Mouse (Mus musculus): ENCODE data around the gene Letmd1.
"Not testable (repeated sequence)": the region's sequence is repeated elsewhere in the genome, so short reads cannot be mapped to it uniquely, and the experiment has no call there.

The Letmd1 gene

GRCm38 (mm10) chr15:100451245-100451644 lies 17.6 kb upstream of the Letmd1 start:
- peak; percentile 52 for DNase-seq (ENCODE audit: low read depth, low spot score)

DNA sequence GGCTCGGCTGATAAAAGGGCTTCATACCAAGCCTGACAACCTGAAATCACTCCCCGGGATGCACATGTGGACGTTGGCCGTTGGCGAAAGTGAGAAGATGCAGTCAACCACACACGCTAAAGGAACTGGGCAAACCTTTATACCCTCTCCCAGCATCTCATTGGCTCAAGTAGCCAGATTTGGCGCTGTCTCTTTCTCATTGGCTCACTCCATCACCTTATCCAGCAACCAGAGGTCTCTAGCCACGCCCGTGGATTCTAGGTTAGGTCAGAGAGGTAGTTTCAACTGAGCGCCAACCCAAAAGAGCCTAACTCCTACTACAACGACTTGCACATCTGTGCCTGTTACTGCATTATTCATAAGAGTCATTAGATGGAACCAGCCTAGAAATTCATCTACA lies 16.3 kb upstream of the Letmd1 start:
- no peak for DNase-seq (ENCODE audit: low read depth, low spot score)

GRCm38 (mm10) chr15:100456356-100456991 lies 12.3 kb upstream of the Letmd1 start:
- DNase-seq (ENCODE audit: low read depth, low spot score), result no peak

GRCm38 (mm10) chr15:100457340-100457739 lies 11.5 kb upstream of the Letmd1 start:
- DNase-seq (ENCODE audit: low read depth, low spot score), result peak; percentile 91

DNA sequence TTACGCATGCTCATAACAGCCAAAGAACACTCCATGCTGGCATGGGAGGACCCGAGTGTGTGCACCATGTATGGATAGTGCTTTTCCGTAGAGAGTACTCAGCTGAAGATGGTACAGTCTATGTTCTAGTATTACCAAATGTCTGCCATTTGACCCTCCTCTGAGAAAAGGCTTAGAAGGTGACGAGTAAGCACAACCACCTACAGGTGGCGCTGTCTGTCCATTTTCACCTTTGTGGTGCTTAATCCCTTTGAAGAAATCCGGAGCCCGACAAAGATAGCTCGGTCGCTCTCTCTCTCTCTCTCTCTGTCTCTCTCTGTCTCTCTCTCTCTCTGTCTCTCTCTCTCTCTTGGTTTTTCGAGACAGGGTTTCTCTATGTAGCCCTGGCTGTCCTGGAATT lies 10.8 kb upstream of the Letmd1 start:
- peak; percentile 87 for DNase-seq (ENCODE audit: low read depth, low spot score)

DNA sequence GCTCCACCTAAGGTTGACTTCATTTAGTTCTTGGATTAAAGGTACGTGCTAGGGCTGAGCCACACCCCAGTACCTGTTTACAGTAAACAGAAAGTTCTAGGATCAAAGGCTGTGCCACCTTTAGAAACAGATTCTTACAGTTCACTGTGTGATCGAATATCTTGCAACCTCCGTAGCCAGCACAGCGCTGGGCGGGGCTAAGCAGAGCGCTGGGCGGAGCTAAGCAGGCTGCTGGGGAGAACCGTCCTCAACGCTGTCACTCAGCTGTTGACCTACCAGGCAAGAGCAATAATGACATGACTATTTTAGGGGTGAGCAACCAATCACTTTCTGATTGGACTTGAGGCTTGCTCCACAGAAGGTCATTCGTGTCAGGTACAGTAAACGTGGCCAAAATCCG lies 7.9 kb upstream of the Letmd1 start:
- peak; percentile 31 for DNase-seq (ENCODE audit: low read depth, low spot score)

- DNase-seq (ENCODE audit: low read depth, low spot score), result peak; percentile 60
Observed at GRCm38 (mm10) chr15:100461646-100462045, 7.2 kb upstream of the Letmd1 start.

GRCm38 (mm10) chr15:100462086-100462485 lies 6.7 kb upstream of the Letmd1 start:
- no peak for DNase-seq (ENCODE audit: low read depth, low spot score)

- peak; percentile 81 for DNase-seq (ENCODE audit: low read depth, low spot score)
Observed at GRCm38 (mm10) chr15:100463712-100464111, 5.1 kb upstream of the Letmd1 start.

DNA sequence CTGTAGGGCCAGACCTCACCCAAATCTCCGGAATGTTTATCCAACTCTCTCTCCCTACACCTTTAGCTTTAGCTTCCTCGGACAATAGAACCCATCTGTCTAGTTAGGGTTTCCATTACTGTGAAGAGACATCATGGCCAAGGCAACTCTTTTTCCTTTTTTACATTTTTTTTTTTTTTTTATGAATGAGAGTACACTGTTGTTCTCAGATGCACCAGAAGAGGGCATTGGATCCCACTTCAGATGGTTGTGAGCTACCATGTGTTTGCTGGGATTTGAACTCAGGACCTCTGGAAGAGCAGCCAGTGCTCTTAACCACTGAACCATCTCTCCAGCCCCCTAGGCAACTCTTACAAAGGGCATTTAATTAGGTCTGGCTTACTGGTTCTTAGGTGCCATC lies 3.4 kb upstream of the Letmd1 start:
- no peak for DNase-seq (ENCODE audit: low read depth, low spot score)

DNA sequence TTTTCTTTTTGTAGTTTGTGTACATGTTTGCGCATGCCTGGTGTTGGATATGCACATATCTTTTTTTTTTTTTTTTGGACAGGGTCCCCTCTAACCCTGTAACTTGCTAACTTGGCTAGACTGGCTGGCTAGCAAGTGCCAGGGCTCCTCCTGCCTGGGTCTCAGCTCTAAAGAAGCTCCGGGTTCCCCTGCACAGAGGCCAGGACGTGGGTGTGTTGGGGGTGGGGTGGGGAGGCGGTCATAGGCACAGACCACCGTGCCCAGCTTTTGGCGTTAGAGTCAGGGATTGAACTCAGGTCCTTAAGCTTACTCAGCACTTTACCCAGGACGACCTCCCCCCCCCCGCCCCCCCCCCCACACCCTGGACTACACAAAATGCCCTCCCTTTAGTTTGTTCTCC lies 1.1 kb upstream of the Letmd1 start:
- no peak for DNase-seq (ENCODE audit: low read depth, low spot score)

GRCm38 (mm10) chr15:100469189-100469545 lies 344 bp downstream of the Letmd1 start:
- DNase-seq (ENCODE audit: low read depth, low spot score), result peak; percentile 49

- DNase-seq (ENCODE audit: low read depth, low spot score), result no peak
Observed at GRCm38 (mm10) chr15:100470037-100470436, 1.2 kb downstream of the Letmd1 start.

- DNase-seq (ENCODE audit: low read depth, low spot score), result no peak
Observed at GRCm38 (mm10) chr15:100473926-100474503, 5.2 kb downstream of the Letmd1 start.

GRCm38 (mm10) chr15:100478351-100478750 lies 9.5 kb downstream of the Letmd1 start:
- DNase-seq (ENCODE audit: low read depth, low spot score), result no peak

DNA sequence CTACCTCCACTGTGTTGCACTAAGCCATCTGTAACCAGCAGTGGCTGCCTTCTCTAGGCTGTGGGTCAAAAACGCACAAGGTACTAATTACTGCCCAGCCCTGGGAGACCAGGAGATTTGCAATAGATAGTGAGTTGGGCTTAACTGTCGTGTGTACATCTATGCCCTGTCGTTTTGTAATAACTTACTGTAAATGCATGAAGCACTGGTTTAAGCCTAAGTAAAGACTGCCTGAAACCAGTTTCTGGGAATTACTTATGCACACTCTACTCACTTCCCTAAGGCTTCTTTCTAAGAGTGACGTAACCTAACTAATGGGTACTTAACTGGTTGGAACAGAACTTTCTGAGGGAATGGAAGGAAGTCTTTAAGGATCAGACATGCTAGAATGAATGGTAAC lies 10.1 kb downstream of the Letmd1 start:
- DNase-seq (ENCODE audit: low read depth, low spot score), result no peak

DNA sequence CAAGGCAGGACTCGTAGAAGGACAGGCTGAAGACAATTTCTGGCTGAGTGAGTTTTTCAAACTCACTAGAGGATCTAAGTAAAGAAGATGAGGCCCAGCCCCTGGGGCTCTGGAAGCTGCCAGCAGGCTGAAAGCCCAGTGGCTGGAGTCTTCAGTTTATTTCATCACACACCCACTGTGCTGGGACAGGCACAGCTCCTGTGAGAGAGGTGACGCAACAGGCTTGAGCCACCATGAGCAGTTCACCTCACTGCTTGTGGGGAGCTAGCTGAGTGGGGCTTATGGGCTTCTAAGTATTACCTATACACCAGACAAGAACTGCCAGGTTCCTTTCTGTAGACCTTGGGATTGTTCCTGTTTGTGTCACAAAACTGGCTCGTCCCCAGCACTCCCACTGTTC lies 16.8 kb downstream of the Letmd1 start:
- DNase-seq (ENCODE audit: low read depth, low spot score), result no peak

- no peak for DNase-seq (ENCODE audit: low read depth, low spot score)
Observed at GRCm38 (mm10) chr15:100486450-100486849, 17.6 kb downstream of the Letmd1 start.

GRCm38 (mm10) chr15:100487050-100487449 lies 18.2 kb downstream of the Letmd1 start:
- no peak for DNase-seq (ENCODE audit: low read depth, low spot score)

DNA sequence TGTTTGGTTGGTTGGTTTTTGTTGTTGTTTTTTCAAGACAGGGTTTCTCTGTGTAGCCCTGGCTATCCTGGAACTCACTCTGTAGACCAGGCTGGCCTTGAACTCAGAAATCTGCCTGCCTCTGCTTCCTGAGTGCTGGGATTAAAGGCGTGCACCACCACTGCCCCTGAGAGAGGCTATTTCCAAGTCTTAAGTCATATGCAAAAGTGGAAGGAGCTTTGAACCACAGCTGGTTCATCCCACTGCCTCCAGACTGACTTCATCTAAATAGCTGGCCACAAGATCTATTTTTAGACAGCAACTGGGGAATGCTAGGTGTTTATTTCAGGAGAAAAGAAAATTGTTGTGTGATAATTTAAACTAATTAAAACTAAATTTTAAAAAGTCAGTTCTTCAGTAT lies 19.5 kb downstream of the Letmd1 start:
- DNase-seq (ENCODE audit: low read depth, low spot score), result not testable (repeated sequence)

- DNase-seq (ENCODE audit: low read depth, low spot score), result peak; percentile 57
Observed at GRCm38 (mm10) chr15:100489263-100489662, 20.4 kb downstream of the Letmd1 start.

- DNase-seq (ENCODE audit: low read depth, low spot score), result no peak
Observed at GRCm38 (mm10) chr15:100491966-100492365, 23.1 kb downstream of the Letmd1 start.

DNA sequence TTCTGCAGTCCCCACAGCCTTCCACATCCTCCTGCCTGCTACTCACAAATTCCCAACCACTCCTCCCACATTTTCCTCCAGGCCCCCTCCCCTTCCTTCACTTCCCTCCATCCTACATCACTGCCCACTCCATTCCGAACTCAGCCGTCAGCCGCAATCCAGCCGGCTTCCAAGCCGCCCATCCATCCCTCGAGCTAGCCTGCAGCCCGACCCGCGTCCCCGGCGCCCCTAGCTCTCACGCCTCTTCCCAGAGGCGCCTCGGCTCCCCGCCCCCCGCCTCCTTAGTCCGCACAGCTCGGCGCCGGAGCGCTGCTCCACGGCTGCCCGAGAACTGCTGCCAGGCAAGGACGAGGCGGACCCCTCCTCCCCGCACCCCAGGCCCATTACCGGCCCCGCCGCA lies 25.8 kb downstream of the Letmd1 start:
- peak; percentile 74 for DNase-seq (ENCODE audit: low read depth, low spot score)

GRCm38 (mm10) chr15:100495102-100495501 lies 26.3 kb downstream of the Letmd1 start, which contains the start of gene Csrnp2:
Csrnp2 (minus strand) TSS chr15:100495488.
- peak; percentile 96 for DNase-seq (ENCODE audit: low read depth, low spot score)

Data from brain, adult 2 months (tissue).